Mouse (Mus musculus) gastrocnemius, postnatal 4 days (tissue): Measurements from ENCODE around the gene Mavs. TPM values are rescaled to one million over a fixed set of nuclear protein-coding genes. Genes with fewer than 3 reads are reported as not detected.

ENCODE experiments used
- DNase-seq, 2 experiments: peaks; one replicate each; pipeline ENCODE4 v3.0.0; 2021 to 2022; ENCODE audit warnings: low spot score in 2 of 2, mixed read lengths in 2 of 2
- long read RNA-seq, 2 experiments: library from polyadenylated mRNA; stranded (forward); transcript quantifications; one replicate each; pipeline ENCODE4 v2.0.0; 2021
- total RNA-seq, 2 experiments: library from RNA; stranded (reverse); gene quantifications; 2 replicates each; pipeline ENCODE4 v1.2.3; 2021

Mavs gene
- total RNA-seq: 10 to 100 TPM; 23.5 to 26.9 TPM
- long read RNA-seq, experiment 1, transcript Mavs-201 (7 exons, 2,867 nt): major isoform, 13 of 24 reads
- long read RNA-seq, experiment 1, partial matches to known transcripts: 4 of 24 reads
- long read RNA-seq, experiment 1, other reads (novel, unspliced or antisense): 6 of 24 reads
- long read RNA-seq, experiment 2, transcript Mavs-201 (7 exons, 2,867 nt): major isoform, 20 of 42 reads
- long read RNA-seq, experiment 2, partial matches to known transcripts: 9 of 42 reads
- long read RNA-seq, experiment 2, other reads (novel, unspliced or antisense): 9 of 42 reads

- peak; percentile 92 to 96 for DNase-seq
These were observed at the start of gene Mavs for GRCm38 (mm10) chr2:131233307-131234126. Gene Mavs (plus strand): TSS chr2:131234063.

DNA sequence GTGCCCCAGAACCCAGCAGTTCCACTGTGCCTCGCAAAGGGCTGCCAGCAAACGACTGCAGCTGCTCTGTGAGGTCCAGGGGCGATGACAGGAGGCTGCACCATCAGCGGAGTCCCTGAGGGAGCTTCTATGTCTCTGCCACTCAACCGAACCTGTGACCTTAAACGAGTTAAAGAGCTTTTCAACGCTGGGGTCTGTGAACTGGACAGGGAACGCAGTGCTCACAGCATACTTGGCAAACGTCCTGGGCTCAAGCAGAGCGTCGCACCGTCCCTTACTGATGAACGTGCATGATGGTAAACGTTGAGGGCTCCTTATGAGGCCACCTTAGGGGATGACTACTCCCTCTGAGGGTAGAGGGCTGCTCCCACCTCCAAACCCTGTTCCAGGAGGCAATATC is 47.5 kb upstream of the Mavs start:
- DNase-seq: peak in 1 of 2 experiments; percentile 24

- peak; percentile 78 to 88 for DNase-seq
These were observed 46.9 kb upstream of the Mavs start, which contains the start of the genes Cdc25b and Spef1 for GRCm38 (mm10) chr2:131186771-131187601. Gene Cdc25b (plus strand): TSS chr2:131186949. Gene Spef1 (minus strand): TSS chr2:131187282.

DNA sequence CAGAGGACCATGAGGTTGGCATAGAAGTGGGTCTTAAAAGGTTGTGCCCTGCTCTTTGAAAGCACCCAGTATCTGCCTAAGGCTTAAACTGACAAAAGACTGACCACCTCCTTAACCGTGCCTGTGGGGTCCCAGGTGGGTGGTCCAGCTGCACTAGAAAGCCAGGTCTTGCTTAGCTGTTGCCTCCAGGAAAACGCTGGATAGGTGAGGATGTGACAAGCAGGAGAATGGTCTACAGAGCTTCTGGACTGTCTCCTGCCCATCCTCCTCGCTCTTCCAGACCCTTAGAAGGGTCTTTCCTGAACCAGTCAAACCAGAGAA is 46.3 kb upstream of the Mavs start:
- no peak for DNase-seq

DNA sequence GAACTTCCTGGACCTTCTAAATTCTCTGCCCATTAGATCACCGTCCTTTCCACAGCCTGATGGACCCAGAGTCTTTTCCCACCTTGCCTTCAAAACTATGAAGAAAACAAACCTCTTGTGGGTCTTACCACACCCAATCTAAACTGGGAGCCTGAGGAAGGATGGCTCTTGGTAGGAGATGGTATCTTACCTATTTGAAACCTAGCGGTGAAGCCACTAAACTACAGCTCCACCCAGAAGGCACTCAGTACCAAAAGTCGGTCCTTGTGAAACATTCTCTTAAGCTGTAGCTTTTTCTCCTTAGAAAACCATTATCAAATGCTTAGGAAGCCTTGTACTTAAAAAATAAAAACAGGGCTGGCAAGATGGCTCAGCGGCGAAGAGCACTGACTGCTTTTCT is 45.6 kb upstream of the Mavs start:
- no peak for DNase-seq

- no peak for DNase-seq
These were observed 44.1 kb upstream of the Mavs start for GRCm38 (mm10) chr2:131189521-131190309.

GRCm38 (mm10) chr2:131190344-131191004 is 43.4 kb upstream of the Mavs start:
- DNase-seq: no peak

GRCm38 (mm10) chr2:131191005-131191390 is 42.9 kb upstream of the Mavs start:
- no peak for DNase-seq

- no peak for DNase-seq
These were observed 37.1 kb upstream of the Mavs start for GRCm38 (mm10) chr2:131196606-131197316.

DNA sequence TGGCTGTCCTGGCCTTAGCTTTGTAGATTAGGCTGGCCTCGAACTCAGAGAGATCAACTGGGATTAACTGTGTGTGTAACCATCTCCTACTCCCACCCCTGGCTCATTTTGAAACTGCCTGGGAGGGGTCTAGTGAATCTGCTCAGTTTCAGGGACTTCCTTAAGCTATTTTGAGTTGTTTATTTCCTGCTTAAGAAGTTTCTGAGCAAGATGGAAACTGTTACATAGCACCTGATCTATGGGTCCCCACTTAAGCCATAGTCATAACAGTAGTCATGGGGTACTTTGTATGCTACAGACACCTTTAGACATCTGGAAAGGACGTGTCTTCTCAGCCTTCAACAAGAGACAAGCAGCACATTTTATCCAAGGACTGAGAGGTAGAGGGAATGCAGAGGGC is 33.2 kb upstream of the Mavs start:
- DNase-seq: no peak

- no peak for DNase-seq
These were observed 32.6 kb upstream of the Mavs start for GRCm38 (mm10) chr2:131201262-131201661.

GRCm38 (mm10) chr2:131203816-131204409 is 29.9 kb upstream of the Mavs start:
- DNase-seq: no peak

GRCm38 (mm10) chr2:131204410-131204981 is 29.4 kb upstream of the Mavs start:
- DNase-seq: peak; percentile 87 to 93

DNA sequence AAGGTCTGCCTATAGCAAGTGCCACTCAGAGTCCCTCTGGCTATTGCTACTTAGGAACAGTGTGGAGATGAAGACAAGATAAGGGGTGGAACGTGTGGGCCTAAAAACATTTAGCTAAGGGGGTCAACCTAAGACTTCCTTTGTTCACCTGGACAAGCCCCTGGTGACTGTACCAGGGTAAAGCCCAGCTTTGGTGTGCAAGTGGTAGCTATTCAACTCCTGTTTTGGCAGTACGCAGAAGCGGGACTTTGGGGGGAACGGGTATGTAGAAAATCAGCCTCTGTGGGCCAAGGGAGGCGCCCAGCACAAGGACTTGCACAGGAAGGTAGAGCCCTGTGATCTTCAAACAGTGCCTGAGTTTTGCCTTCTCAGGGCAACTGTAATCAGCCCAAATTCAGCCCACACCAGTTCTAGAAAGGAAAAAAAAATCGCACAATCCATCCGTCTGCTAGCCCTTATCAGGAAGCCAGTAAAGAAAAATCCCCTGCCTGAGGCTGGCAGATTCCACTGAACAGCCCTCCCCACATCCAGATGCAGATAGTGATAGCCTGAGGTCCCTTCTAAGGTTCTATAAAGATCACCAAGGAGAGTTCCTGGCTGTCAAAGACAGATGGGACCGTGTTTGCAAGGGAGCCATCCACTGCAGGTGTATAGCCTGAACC is 28.2 kb upstream of the Mavs start:
- no peak for DNase-seq

- no peak for DNase-seq
These were observed 27.1 kb upstream of the Mavs start, which contains the start of gene Ap5s1 for GRCm38 (mm10) chr2:131206778-131207177. Gene Ap5s1 (plus strand): TSS chr2:131207078.

DNA sequence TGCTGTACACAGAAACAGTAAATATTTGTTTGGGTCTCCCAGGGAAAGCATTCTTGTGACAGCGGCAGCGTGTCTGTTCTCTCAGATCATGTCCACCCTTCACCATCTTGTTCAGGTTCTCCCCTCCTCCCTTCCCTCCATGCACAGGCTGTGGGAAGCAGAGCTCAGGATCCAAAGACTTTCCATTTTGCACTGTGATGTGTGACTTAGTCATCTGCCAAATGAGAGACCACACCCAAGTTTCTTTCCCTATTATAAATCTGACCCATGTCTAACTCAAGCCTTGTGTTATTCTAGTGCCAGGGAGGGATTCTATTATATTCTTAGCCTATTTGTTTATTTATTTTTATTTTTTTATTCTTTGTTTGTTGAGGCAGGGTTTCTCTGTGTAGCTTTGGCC is 25.5 kb upstream of the Mavs start:
- no peak for DNase-seq

DNA sequence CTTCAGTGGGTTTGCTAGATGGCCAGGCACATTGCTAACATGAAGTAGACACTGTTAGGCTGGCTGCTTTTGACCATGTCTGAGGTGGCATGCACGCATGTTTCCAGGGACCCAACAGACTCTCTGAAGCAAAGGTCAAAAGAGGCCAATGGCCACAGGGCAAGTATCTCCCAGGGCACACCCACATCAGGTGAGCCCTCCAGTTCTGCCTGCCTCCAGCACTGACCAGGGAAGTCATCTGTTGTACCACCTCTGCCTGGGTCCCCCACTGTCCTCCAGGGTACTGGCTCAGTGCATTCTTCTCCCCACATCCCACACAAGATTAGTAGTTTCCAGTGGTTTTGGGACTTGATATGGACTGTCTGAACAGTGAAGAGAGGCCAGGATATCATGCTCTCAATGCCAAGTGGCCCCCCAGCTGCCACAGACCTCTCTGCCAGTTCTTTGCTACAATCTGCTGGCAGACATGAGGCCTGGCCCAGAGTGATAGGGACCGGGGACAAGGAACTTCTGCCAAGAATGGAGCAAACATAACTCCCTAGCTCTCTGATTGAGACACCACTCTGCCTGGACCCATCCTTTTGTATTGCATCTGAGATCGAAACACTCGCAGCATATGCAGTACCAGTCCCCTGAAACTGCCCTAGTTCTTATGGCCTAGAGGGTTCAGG is 24.6 kb upstream of the Mavs start:
- peak in 1 of 2 experiments; percentile 32 for DNase-seq
